Mouse (Mus musculus) limb, embryonic 14.5 days (tissue): ENCODE measurements around the gene Cnnm3. TPM values are rescaled to one million over a fixed set of nuclear protein-coding genes. Genes with fewer than 3 reads are reported as not detected.

Experiments
- ATAC-seq: fragments of 200-750 bp; cut with Nextera tagmentation; 2 replicates; pipeline ENCODE4 v1.8.0; 2017; ENCODE audit warnings: low read depth, moderate number of reproducible peaks, moderate TSS enrichment; ENCODE audit not compliant: low FRiP score
- DNase-seq: peaks from one replicate; pipeline ENCODE4 v3.0.0-alpha.2; 2015; ENCODE audit warnings: low spot score
- H3K27ac ChIP-seq: fragments of 300-500 bp; sonication (generic); replicated peaks from 2 replicates; pipeline ENCODE4 v1.5.1; 2014; ENCODE audit warnings: low read depth, mild to moderate bottlenecking, low read length, moderate library complexity, mixed read lengths
- H3K27me3 ChIP-seq: fragments of 300-500 bp; sonication (generic); 2 replicates; pipeline ENCODE4 v1.6.1; 2014; ENCODE audit warnings: low read length, mixed read lengths; ENCODE audit not compliant: control insufficient read depth, insufficient read depth
- H3K36me3 ChIP-seq: fragments of 300-500 bp; sonication (generic); 2 replicates; pipeline ENCODE4 v1.6.1; 2014; ENCODE audit warnings: mild to moderate bottlenecking, low read length, moderate library complexity, mixed read lengths; ENCODE audit not compliant: control insufficient read depth, insufficient read depth
- H3K4me1 ChIP-seq: fragments of 300-500 bp; sonication (generic); 2 replicates; pipeline ENCODE4 v1.6.1; 2014; ENCODE audit warnings: antibody characterized with exemption, low read length, mixed read lengths; ENCODE audit not compliant: control insufficient read depth, insufficient read depth
- H3K4me2 ChIP-seq: fragments of 300-500 bp; sonication (generic); replicated peaks from 2 replicates; pipeline ENCODE4 v1.6.1; 2014; ENCODE audit warnings: low read depth, mild to moderate bottlenecking, low read length, moderate library complexity; ENCODE audit not compliant: severe bottlenecking
- H3K4me3 ChIP-seq: fragments of 300-500 bp; sonication (generic); replicated peaks from 2 replicates; pipeline ENCODE4 v1.5.1; 2014; ENCODE audit warnings: low read length
- H3K9ac ChIP-seq: fragments of 300-500 bp; sonication (generic); 2 replicates; pipeline ENCODE4 v1.6.1; 2014; ENCODE audit warnings: mild to moderate bottlenecking, low read depth, low read length, moderate library complexity; ENCODE audit not compliant: severe bottlenecking
- H3K9me3 ChIP-seq: fragments of 300-500 bp; sonication (generic); 2 replicates; pipeline ENCODE4 v1.6.1; 2016; ENCODE audit warnings: low read length; ENCODE audit not compliant: control insufficient read depth
- POLR2A ChIP-seq: fragments of 200-500 bp; IDR thresholded peaks from 2 replicates; pipeline ENCODE4 v1.8.0; 2012; ENCODE audit warnings: inconsistent platforms, mild to moderate bottlenecking, moderate library complexity, borderline replicate concordance; ENCODE audit not compliant: insufficient read depth, insufficient read length; ENCODE audit errors: extremely low read depth
- WGBS: fragments of 180-500 bp; shearing (Covaris S2); extraction: QIAGEN DNeasy Blood & Tissue Kit; methylation state at CpG from one replicate; pipeline ENCODE4 v1.1.7; 2014; 5-methylcytosine and 5-hydroxymethylcytosine counted together
- polyA plus RNA-seq, 2 experiments: library from polyadenylated mRNA; depleted of rRNA in 1 of 2; stranded (reverse) in 1 of 2; unstranded in 1 of 2; fragments of >200 nt; fragmentation: Nextera tagmentation in 1 of 2; extraction: Ambion mirVana in 1 of 2; gene quantifications; 2 replicates each; pipeline versions ENCODE4 v1.2.1 to v1.2.3; 2012 to 2014

The Cnnm3 gene
- polyA plus RNA-seq, 2 experiments: 6.4 to 22.5 TPM

DNA sequence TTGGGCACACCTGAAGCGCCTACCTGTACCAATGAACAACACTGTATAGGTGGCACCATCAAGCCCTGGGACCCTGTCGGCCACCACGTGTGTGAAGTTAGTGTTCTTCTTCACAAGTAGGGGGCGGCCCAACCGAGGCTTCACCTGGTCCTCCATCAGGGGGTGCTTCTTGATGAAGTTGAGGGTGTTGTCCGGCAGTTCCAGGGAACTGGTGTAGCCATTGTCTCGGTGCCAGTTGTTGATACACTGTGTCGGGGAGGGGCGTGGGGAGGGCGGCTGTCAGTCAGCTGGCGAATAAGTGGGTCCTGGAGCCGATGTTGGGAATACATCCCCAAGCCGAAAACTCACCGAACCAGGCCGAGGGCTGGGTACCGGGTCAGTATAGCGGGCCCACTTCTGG lies 40.2 kb downstream of the Cnnm3 start:
- H3K4me2 ChIP-seq: no peak overlapping the region
- no peak for TF ChIP-seq POLR2A
- ATAC-seq (no peak), DNase-seq (no peak)
- H3K27ac ChIP-seq: no peak overlapping the region
- H3K36me3 ChIP-seq: peaks cover 72% of the 10 kb centered on the region
- H3K9me3 ChIP-seq: no peaks in the 10 kb centered on the region
- no peak overlapping the region for H3K4me3 ChIP-seq
- no peaks in the 10 kb centered on the region for H3K27me3 ChIP-seq
- H3K9ac ChIP-seq: no peak overlapping the region; the same call in 1 of the 2 replicates
- H3K4me1 ChIP-seq: peaks cover 32% of the 10 kb centered on the region
- 86% methylated on average over 17 of the region's 17 CpGs for WGBS

DNA sequence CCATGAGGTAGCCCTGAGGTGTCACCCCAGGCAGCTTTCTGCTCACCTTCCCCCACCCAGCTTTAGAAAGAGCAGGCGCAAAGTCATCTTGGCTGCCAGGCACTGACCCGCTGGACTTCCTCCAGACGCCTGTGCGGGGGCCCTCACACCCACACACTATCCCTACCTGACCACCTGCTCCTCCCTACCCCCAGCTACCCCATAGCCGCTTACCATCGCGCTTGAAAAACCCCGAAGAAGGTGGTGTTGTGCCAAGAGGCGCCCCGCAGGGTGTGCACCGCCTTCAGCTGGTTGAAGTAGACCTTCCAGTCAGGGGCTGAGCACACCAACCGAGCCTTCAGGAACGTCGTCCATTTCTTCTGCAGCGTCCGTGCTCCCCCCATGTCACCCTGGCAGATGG lies 40.8 kb downstream of the Cnnm3 start:
- H3K4me3 ChIP-seq: no peak overlapping the region
- H3K36me3 ChIP-seq: peaks cover 72% of the 10 kb centered on the region
- no peak for TF ChIP-seq POLR2A
- WGBS: 93% methylated on average over 16 of the region's 16 CpGs
- no peak for DNase-seq
- no peak overlapping the region for H3K27ac ChIP-seq
- no peak overlapping the region for H3K9ac ChIP-seq
- no peaks in the 10 kb centered on the region for H3K27me3 ChIP-seq
- ATAC-seq: no peak
- H3K4me2 ChIP-seq: no peak overlapping the region
- H3K9me3 ChIP-seq: no peaks in the 10 kb centered on the region
- peaks cover 30% of the 10 kb centered on the region for H3K4me1 ChIP-seq

DNA sequence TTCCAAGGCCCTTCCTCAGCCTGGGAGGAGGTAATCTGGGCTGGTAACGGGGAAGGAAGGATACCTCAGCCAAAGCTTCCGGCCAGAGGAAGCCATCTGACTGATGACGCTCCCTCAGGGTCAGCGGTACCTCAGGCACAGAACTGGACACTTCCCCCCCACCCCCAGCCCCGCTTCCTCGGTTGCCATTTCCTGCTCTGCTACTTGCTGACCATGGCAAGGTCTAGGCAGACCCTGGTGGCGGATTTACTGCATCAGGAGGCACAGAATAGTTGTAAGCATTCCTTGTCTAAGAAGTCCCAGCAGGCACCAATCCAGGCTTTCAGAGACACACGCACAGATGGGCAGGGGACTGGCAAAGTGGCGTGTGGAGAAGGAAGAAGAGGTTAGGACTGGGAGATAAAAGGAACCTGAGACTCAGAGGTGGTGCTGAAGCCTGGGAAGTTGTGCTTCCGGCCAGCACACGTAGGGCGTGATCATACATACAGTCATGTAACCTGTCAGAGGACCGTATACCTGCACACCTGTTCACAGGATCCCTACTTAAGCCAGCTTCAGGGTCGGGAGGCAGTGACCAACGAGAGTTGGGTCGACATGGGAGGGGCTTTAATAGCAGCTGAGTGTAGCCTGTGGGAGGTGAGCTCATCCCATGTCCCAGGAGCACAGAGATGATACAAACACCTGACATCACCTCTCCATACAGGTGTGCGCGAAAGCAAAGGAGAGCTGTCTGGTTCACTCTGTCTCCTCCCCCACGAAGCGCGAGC lies 43.1 kb downstream of the Cnnm3 start:
- Histone ChIP-seq H3K4me2 (peak overlapping the region; percentile 96), H3K9me3 (no peaks in the 10 kb centered on the region), H3K27ac (peak overlapping the region; percentile 99; the same call in 1 of the 2 replicates), H3K9ac (peak overlapping the region; percentile 96; the same call in 1 of the 2 replicates), H3K4me3 (peak overlapping the region; percentile 96), H3K27me3 (no peaks in the 10 kb centered on the region), H3K36me3 (peaks cover 56% of the 10 kb centered on the region), H3K4me1 (peaks cover 29% of the 10 kb centered on the region)
- WGBS: 66% methylated on average over 21 of the region's 21 CpGs
- DNase-seq (no peak), ATAC-seq (no peak)
- no peak for TF ChIP-seq POLR2A

DNA sequence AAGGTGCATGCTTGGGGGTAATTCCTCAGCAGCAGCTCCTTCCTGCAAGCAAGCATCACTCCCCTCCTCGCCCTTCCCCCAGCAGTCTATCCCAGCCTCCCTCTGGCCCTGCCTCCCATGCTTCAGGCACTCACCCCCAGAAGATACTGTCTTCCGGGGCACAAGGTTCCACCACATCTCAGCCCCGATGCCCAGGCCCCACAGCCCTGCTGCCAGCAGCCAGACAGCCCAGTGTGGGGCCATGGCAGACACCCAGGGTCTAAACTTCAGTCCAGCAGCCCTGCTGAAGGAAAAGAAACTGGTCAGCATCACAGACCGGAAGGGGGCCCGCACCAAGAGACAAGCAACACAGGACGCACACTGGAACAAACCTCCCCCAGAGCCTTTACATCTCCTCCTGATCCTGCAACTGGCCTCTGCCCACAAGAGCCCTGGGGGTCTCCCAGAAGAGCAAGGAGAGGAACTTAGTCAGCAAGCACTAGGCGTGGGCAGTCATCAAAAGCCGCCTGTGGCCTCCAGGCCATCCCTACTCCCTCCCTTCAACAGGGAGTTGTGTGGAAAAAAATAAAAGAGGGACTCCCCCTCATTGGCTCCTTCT lies 44.2 kb downstream of the Cnnm3 start:
- peak overlapping the region; percentile 99 for H3K27ac ChIP-seq
- TF ChIP-seq POLR2A: no peak
- WGBS: 3% methylated on average over 8 of the region's 8 CpGs
- DNase-seq (no peak), ATAC-seq (no peak)
- H3K4me1 ChIP-seq: peaks cover 29% of the 10 kb centered on the region
- H3K4me3 ChIP-seq: peak overlapping the region; percentile 96
- H3K36me3 ChIP-seq: peaks cover 45% of the 10 kb centered on the region
- peak overlapping the region; percentile 96 for H3K9ac ChIP-seq
- H3K27me3 ChIP-seq: no peaks in the 10 kb centered on the region
- H3K9me3 ChIP-seq: no peaks in the 10 kb centered on the region
- H3K4me2 ChIP-seq: peak overlapping the region; percentile 96

DNA sequence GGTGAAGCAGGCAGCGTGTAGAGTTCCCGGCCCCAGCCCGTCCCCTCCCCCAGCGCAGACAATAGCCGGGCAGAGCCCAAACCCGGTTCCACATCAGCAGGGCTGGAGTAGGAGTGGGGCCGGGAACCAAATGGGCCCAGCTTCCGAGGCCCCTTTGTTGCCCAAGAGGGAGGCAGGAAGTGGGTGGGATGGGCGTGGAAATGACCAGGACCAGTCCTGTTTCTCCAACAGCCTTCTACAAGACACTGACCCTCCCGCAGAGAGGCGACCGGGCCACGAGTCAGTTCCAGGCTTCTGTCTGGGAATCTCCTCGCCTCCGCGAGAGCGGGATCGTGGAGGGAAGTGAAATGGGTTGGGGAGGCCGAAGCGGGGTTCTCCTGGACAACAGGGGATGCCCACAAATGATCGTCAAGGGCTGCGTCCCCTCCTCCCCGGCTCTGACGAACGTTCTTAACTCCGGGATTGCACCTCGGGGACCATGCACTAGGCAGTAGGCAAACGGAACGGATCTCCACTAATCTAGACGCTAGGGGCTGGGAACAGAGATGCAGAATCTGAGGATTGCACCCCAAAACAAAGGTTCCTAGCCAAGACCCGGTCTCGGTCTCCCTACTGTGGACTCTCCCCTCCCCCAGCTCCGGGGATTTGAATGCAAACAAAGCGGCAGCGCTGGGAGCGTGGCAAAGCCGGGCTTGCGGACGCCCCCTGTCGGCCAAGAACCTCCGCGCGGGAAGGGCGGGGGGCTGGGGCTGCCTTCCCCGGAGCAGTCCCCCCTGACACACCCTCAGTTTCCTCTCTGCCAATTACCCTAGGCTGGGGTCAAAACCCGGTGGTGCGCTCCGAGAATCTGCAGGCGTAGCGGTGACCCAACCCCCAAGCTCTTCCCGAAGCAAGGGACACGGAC lies 45.1 kb downstream of the Cnnm3 start:
- 1% methylated on average over 52 of the region's 52 CpGs for WGBS
- peak overlapping the region; percentile 96 for H3K9ac ChIP-seq

More for the DNA sequence above, 45.1 kb downstream of the Cnnm3 start:
- TF ChIP-seq POLR2A: peak; percentile 69; the same call in 1 of the 2 replicates
- Histone ChIP-seq H3K4me3 (peak overlapping the region; percentile 96), H3K9me3 (no peaks in the 10 kb centered on the region), H3K27me3 (no peaks in the 10 kb centered on the region), H3K4me2 (peak overlapping the region; percentile 96), H3K27ac (peak overlapping the region; percentile 99), H3K4me1 (peaks cover 29% of the 10 kb centered on the region), H3K36me3 (peaks cover 36% of the 10 kb centered on the region)
- DNase-seq: peak; percentile 90
- ATAC-seq: peak; percentile 86
